Mouse (Mus musculus): ENCODE measurements around the gene Wwtr1. TPM values are rescaled to one million over a fixed set of nuclear protein-coding genes. Genes with fewer than 3 reads are reported as not detected.

Gene Wwtr1
- 10 to 100 TPM; 28.3 to 33.1 TPM for total RNA-seq (2021)
- long read RNA-seq, experiment 1, full-length matches to known transcripts: 13 of 17 reads
- long read RNA-seq, experiment 1, partial matches to known transcripts: 1 of 17 reads
- long read RNA-seq, experiment 1, other reads (novel, unspliced or antisense): 3 of 17 reads
- long read RNA-seq, experiment 2, full-length matches to known transcripts: 31 of 38 reads
- long read RNA-seq, experiment 2, partial matches to known transcripts: 3 of 38 reads
- long read RNA-seq, experiment 2, other reads (novel, unspliced or antisense): 4 of 38 reads

DNA sequence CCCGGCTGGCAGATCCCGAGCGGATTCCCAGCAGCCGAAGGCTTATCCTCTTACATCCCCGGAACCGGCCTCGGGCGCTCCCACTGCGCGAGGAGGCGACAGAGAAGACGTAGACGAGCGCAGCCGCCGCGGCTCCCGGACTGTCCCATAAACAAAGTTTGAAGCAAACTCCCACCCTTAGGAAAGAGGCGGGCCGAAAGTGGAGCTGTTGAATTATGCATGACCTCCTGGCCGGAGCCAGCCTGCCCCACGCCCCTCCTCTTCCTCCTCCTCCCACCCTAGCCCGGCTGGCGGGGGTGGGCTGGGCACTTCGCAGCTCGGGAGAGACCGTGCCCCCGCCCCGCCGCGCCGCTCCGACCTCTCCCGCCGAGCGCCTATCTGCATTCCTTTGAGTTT lies at the start of gene Wwtr1:
Gene Wwtr1 (minus strand): TSS at position 251 of the 396 bp plus-strand sequence.
- DNase-seq: peak; percentile 93

DNA sequence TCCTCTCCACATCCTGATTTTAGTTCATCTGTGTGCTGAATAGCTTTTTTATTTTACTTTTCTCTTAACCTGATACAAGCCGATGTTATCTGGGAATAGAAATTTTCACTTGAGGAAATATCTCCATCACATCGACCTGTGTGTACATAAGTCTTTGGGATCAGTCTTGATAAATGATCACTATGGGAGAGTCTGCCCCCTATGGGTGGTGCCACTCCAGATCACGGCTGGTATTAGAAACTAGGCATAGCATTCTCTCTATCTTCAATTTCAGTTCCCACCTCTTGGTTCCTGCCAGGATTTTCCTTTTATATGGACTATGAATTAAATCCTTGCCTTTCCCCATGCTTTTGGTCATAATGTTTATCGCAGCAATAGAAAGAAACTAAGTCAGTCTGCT lies 44.0 kb upstream of the Wwtr1 start:
- no peak for DNase-seq

DNA sequence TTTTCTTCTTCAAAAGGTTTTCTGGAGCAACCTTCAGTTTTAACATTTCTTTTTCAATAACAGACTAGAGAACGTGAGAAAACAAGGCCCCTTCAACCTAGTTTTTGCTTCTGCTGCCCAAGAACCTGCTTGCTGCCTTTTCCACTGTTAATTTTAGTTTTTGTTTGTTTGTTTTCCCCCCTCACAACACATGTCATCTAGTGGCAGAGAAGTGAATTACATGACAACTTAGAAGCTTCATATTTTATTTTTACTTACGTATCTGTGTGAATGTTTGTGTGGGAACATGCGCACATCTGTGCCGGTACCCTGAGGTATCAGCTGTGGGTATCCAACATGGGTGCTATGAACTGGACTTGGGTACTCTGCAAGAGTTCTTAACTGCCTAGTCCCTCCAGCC lies 39.9 kb upstream of the Wwtr1 start:
- DNase-seq: no peak

DNA sequence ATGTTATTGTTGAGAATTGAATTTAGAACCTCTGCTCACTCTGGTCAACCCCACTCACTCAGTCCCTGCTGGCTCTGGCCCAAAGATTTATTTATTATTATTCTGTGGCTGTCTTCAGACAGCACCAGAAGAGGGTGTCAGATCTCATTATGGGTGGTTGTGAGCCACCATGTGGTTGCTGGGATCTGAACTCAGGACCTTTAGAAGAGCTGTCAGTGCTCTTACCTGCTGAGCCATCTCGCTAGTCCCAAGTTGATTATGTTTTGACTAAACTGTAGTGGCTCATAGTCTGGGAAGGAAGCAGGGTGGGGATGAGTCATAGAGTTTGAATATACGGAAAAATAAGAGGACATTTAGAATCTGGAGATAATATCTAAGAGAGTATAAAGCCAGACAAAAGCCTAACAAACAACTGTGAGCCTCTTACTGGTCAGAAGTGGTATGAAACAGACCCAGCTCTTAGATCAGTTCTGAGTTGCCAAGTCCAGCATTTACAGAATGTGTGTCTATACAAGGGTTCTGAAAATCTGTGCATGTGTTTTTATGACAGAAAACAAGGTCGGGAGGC lies 36.8 kb upstream of the Wwtr1 start:
- no peak for DNase-seq

DNA sequence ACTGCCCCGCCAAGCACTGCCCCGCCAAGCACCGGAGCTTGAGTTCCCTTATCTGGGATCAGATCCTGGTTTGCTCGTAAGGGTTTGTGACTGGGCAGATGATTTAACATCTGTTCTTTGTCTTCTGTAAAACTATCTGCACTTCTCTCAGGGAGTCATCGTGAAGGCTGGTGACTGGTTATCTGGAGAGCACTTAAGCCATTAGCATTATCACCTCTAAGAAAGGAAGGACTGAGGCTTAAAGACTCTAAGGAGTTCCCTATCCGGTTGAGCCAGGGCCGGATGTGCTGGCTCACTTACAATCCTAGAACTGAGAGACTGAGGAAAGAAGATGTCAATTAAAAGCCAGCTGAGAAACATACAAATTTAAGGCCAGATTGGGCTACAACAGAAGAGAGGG lies 36.1 kb upstream of the Wwtr1 start:
- DNase-seq: no peak

DNA sequence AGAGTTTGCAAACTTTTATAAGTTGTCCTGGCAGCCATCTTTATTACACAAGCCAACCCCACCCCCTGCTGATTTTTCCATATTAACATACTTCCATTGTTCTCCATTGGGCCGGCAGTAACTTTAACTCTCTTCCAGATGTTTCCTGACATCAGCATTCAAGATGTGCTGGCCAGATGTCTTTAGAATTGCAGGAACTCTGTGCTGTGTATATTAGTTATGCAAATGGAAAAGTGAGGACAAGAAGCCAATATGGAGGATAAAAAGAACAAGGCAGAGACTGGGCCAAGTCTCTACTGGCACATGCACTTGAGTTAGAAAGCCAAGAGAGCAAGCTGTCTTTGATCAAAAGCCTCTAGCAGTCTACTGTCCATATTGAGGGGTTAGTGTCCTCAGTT lies 28.9 kb upstream of the Wwtr1 start:
- peak; percentile 24 for DNase-seq

DNA sequence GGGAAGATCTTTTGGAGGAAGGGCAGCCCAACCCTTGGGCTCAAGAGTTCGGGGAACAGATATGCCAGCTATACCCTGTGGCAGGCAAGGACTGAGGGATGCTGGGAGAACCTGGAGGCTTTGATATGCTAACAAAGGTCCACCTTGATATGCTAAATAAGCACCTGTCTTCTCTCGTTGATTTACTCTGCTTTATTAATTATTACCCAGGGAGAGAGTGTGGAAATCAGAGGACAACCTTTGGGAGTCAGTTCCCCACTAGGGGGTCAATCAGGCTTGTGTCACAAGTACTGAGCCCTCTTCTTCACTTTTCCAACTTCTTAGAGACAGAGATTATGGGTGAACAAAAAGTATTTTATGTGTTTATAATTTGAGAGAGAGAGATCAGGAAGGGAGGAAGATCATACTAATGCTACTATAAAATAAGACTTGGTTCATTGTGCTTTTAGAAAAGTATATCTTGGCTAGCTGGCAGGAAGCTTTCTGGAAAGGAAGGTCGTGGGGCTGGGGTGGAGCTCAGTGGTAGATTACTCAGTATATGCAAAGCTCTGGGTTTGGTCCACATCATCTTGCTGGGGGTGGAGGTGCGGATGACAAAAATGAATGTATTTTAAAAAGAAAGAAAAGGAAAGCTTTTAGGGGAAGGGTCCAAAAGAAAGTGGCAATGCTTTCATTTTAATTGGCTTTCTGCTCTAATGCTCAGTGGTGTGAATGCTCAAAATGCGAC lies 28.3 kb upstream of the Wwtr1 start:
- DNase-seq: no peak

DNA sequence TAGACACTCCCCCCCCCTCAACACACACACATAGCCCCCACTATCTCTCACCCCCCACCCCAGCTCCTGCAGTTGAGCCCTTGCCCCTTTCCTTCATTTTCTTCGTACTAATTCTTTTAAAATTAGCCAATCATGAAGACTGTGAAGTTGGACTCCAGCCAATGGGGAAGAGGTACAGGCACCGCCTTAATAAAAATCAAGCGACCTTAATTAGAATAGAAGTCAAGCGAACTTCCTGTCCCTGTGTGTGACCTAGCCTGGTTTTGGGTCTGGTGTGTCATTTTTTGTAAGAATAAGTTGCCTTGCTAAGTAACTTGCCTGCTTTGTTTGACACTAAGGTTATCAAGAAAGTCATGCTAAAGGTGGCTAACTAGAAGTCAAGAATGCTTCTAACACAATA lies 26.9 kb upstream of the Wwtr1 start:
- no peak for DNase-seq

DNA sequence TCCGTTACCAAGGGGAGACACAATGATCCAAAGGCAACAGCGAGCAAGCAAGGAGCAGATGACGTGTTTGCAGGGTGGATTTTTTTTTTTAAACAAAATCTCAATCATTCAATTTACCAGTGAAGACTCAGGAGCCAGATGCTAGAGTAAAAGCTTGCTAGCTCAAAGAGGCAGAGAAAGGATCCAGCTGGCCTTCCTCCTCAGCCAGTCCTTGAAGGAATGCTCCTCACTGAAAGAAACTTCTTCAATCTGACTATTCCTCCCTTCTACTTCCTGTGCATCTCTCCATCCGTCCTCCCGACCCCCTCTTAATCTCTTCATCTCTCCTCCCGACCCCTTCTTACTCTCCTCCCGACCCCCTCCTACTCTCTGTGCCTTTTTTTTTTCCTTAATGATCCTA lies 20.9 kb upstream of the Wwtr1 start:
- no peak for DNase-seq

DNA sequence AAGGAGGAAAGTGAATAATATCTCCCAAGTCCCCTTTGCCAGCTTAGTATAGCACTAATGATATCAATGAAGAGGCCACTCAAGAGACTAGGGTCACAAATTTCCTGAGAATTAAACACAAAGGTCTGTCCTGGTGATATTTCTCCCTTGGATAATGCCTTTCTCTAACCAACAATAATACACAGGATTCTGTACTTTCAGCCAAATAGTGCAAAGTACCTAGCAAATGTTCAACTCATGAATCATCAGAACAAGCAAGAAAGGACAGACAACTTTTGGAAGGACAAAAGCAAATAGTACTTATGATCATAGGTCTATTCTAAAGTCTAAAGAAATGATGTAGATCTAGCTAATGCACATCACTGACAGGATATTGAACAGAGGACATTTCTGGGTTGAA lies 19.8 kb upstream of the Wwtr1 start:
- DNase-seq: no peak

DNA sequence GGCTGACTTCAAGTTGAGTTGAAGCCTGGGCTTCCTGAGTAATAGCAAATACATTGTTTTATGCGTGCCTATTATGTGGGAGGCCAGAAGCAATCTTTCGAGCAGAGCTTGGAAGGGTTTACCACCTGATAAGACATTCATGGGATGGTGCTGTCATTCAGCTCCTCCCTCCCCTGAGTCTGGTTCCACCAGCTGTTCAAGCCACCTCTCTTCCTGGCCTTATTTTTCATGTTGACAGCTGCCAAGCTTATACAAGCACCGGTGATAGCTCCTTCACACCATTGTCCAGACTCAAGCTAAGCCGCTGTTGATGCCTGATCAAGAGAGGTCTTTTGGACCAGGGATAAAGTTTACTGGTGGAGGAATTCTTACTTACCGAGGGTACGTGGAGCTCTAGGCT lies 10.3 kb upstream of the Wwtr1 start:
- no peak for DNase-seq

DNA sequence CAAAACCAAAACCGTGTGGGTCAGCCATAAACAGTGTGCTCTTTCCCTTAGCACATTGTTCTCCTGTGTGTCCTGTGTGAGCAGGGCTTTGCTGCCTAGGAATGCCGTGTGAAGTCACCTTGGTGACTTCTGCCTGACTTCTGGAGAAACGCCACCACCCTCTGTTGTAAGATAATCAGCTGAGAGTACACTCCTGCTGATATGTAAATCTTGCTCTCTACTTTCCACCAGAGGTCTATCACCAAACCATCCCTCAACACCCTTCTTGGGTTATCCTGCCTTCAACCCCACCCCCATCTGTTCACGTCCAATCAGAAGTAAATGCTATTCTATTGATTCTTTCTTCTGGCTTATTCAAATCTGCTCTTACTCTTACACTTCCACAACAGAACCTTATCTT lies 7.8 kb upstream of the Wwtr1 start:
- no peak for DNase-seq

DNA sequence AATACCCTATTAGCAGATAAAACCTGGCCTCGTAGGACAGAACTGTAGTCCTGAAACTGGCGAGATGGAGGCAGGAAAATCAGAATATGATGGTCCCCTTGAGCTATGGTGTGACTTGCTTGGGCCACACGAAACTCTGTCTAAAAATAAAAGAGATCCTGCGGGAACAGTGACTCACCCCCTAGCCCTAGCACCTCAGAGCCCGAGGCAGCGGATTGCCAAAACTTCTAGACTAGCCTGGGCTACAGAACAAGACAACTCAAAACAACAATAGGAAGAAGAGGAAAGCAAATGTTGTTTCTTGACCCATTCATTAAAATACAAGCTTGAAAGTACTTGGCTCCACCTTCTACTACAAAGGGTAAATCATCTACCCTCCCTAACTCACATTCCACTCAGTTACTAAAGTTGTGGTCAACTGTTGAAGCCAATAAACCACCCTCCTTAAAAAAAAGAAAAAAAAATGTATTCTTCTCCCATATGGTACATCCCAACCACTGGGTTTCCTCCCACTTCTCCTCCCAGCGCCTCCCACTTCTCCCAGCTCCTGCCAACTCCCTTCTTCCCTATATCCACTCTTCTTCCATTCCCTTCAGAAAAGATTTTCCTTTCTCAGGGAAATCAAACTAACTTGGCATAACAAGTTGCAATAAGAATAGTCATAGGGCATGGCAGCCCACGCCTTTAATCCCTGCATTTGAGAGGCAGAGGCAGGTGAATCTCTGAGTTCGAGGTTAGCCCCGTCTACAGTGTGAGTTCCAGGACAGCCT lies 4.9 kb upstream of the Wwtr1 start:
- DNase-seq: no peak

DNA sequence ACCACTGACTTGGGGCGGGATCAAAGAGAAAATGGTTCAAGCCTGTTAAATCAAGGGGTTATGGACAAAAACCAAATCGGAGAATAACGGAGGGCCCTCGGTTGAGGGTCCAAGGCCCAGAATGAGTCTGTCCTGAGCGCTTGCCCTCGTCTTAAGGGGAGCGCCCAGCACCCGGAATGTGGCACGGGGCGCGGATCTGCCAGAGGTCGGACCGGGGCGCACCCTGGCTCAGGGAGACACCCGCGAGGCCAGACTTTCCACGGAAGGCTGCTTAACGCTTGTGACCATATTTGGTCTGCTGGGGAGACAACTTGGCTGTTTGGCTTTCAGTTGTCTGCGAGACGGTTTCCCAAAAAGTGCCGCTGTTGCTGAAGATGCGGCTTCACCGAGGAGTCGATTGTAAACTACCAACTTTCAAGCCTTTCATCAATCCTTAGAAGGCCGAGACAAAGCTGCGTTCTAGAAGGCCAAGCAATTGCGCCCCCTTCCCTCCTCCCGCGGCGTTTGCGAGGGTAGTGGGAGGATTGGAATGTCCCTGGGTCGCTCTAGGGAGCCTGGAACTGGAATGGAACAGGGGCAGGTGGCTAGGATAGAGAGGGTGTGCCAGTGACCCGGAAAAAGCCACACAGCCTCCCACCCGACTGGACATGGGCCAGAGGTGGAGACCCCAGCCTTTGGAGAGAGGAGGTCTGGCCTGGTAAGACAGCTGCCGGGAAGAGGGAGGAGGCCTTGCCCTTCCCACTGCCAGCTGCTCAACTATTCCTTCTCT lies 530 bp upstream of the Wwtr1 start:
- peak; percentile 72 for DNase-seq

DNA sequence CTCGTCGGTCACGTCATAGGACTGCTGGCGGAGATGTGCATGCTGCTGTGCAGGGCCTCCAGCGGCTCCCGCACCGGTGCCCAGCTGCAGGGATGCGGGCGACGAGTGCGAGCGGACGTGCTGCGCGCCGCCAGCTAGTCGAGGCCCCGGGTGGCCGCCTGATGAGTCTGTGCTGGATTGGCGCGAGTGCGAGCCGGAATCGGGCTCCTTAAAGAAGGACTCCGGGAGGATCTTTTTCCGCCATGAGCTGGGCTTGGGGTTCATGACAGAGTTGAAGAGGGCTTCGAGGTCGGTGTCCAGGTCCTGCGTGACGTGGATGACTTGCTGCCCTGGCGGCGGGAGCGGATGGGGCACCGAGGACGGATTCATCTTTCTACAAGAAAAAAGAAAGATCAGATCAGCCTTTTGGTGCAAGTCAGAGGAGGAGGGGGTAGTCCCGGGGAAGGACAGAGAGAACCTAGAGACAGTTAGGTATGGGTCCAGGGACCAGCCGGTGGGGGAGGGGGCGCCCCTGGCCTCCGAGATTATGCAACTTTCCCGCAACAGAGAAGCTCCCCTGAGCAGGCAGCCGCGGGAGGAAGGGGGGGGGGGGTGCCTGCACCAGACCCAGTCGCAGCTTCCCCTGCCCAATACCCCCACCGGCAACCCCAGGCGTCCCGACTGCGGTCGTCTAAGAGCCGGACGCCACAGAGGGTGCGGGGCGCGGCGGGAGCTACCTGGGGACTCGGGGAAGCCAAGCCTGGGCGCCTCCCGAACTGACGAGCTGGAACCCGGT lies 638 bp downstream of the Wwtr1 start:
- DNase-seq: peak; percentile 43

DNA sequence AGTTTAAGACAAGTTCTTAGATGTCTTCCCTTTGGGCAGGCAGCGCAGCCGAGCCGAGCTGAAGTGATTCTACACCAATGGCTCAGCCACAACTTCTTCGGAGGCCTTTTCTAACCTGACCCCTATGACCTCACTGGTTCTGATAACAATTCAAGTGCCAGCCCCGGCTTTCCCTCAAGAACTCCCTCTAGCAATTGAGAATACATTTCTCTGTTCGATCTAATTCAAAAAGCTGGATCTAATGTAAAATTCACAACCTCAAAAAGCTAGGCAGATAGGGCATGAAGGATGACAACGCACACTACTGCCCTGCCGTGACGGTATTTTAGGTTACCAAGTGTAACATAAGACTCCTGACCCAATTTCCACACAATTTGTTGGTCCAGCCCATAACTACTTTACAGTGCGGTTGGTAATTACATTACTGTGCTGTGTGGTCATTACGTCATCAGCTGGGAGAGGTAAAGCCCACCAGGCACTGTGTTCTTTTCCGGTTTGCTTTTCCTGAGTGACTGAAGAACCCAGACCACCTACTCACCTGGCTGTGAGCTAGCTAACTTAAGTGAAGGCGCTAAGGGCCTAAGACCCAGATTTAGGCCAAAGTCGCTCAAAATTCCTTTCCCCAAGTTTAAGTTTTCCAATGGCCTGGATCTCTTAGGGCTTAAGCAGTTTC lies 1.7 kb downstream of the Wwtr1 start:
- no peak for DNase-seq

DNA sequence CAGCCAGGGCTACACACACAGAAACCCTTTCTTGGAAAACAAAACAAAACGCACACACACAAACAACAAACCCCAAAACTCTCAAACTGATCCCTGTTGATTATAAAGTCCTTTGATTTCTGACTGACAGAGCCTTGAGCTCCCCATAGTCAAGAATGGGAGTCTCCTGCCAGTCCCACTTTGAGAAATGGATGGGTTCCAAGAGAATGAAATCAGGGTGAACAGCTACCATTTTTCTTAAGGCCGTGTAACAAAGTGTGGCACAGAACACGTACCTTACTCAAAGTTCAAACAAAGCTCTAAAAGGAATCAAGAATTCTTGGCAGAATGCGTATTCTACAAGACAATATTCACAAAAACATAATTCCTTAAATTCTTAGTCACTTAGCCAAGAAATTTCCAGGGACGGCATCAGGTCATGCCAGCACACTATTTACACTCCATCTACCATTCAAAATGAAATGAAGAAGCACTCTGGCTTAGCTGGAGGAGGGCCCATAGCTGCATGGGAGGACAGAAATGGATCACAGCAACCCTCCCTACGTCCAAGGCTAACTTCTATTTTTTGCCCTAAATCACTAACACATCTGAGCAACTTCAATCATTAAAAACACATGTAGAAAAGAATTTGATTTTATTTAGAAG lies 3.3 kb downstream of the Wwtr1 start:
- DNase-seq: no peak

DNA sequence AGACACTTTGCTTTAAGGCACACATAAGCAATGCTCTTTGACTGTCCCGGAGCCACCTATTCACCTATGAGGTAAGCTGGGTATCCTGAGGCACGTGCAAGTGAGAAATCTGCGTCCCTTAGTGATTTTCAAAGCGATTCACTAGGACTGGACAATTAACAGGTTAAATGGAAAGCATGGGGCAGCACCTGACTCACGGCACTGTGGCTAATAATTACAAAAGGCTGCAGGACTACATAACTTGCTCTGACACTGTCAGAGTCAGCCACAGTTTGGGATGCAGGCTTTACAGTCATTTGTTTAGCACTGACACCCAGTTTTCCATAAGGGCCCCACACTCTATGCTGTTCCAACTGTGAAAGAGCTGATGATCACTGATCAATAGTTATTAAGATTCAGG lies 9.1 kb downstream of the Wwtr1 start:
- no peak for DNase-seq

DNA sequence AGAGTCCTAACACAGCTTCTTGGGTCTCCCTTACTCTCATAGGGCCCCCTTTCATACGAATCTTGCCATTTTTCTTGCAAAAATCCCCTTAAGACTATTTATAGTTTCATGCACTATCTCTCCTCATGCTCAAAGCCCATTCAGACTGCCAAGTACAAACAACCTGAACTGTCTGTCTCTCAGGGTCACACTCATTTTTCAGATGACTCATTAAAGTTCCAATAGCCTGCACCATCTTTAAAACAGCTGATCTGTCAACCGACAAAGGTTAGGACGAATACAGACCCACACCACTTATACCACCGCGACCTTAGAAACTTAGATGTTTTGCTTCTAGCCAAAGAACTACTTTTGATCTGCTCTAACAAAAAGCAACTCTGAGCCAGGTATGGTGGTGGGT lies 12.1 kb downstream of the Wwtr1 start:
- DNase-seq: no peak

DNA sequence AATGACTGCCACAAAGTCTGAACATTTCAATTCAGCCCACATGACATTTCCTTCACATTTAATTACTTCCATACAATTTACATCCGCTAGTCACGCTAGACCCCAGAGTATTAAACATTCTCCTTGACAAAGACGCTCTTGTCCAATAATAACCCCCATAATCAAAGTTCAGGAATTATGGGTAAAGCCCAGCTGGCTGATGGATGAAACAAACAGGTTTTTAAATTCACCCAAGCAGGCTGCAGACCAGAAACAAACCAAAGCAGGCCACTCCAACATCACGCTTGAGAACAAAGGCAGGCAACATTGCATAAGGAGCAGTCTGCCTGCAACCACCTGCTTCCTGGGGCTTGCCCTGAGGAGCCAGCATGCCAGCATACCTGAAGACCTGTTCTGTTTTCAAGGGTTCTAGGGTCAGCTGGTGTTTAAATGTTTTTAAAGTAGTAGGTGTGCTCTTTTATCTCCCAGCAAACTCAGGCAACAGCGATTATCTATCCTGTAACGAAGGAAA lies 12.7 kb downstream of the Wwtr1 start:
- DNase-seq: no peak

Measured in gastrocnemius, postnatal 25 days (tissue).